Mouse (Mus musculus): ENCODE results near the gene Prune1.

GRCm38 (mm10) chr3:95213609-95213975 lies 68.3 kb downstream of the Prune1 start:
- TF ChIP-seq POLR2A (IDR thresholded peaks at IDR 0.05; ENCODE audit: borderline replicate concordance, insufficient read depth, low read length): no peak
- no peak for TF ChIP-seq CTCF (IDR thresholded peaks at IDR 0.05; ENCODE audit: borderline replicate concordance, insufficient read depth, low read depth, low read length)

All from cerebellum, adult 2 months (tissue).